Mouse (Mus musculus): ENCODE measurements around the gene Armc9.

GRCm38 (mm10) chr1:86150929-86151328 is 3.7 kb upstream of the Armc9 start:
- TF ChIP-seq POLR2A (IDR thresholded peaks at IDR 0.05; ENCODE audit: borderline replicate concordance, insufficient read depth, low read length) (no peak), CTCF (IDR thresholded peaks at IDR 0.05; ENCODE audit: borderline replicate concordance, insufficient read depth, low read depth, low read length) (no peak)

All from cerebellum, adult 2 months (tissue).